9 mouse cellular contexts compared by ENCODE assay signal in genomic region chr4:156228393-156229024, GRCm38 (mm10). TPM values are rescaled to one million over a fixed set of nuclear protein-coding genes. Genes with fewer than 3 reads are reported as not detected.
DNase-seq lines count a peak whose midpoint lies in the region; ATAC-seq lines count a peak whose summit lies in the region.
"Had no signal": no experiment of that assay in that cellular context is flagged by ENCODE, and none has a peak within 500 bp of the region (broad histone marks: within the 10 kb centered on the region; RNA-seq: fewer than 3 reads in every experiment).

No protein-coding gene starts in this region.

- ATAC-seq in forebrain, embryonic 14.5 days: peak; percentile 55
- ATAC-seq in liver, embryonic 13.5 days (ENCODE audit: low read depth): peak; percentile 63
- ATAC-seq: Patski had no signal

- H3K36me3 ChIP-seq in heart, embryonic 10.5 days: peaks cover 45% of the 10 kb centered on the region
- peaks cover 41% of the 10 kb centered on the region for H3K36me3 ChIP-seq in forebrain, embryonic 14.5 days (ENCODE audit: control insufficient read depth, insufficient read depth, low read length)
- peaks cover 44% of the 10 kb centered on the region for H3K36me3 ChIP-seq in liver, embryonic 13.5 days

- 14% methylated on average over 12 of the region's 12 CpGs for WGBS in heart, embryonic 10.5 days
- WGBS in forebrain, embryonic 14.5 days: 24% methylated on average over 12 of the region's 12 CpGs
- 42% methylated on average over 12 of the region's 12 CpGs for WGBS in liver, embryonic 13.5 days (ENCODE audit: insufficient replicate concordance)

- H3K4me1 ChIP-seq in heart, embryonic 10.5 days: peaks cover 22% of the 10 kb centered on the region
- H3K4me1 ChIP-seq in forebrain, embryonic 14.5 days (ENCODE audit: control insufficient read depth, insufficient read depth, low read length): peaks cover 2% of the 10 kb centered on the region; the same call in 1 of the 2 replicates
- peaks cover 32% of the 10 kb centered on the region for H3K4me1 ChIP-seq in liver, embryonic 13.5 days (replicated peaks)

- no peak for DNase-seq in heart, embryonic 10.5 days (ENCODE audit: low spot score)
- no peak for DNase-seq in heart, postnatal 4 days
- peak; percentile 41 for DNase-seq in ES-CJ7 (ENCODE audit: low read depth, low spot score)
- no peak for DNase-seq in forebrain, embryonic 14.5 days (ENCODE audit: low spot score)
- no peak for DNase-seq in liver, embryonic 13.5 days
- DNase-seq in telencephalon, adult 2 months (ENCODE audit: low read depth, low spot score): peak; percentile 65
- DNase-seq in gastrocnemius, postnatal 36 days: no peak
- DNase-seq in ovary, postnatal 10 days (ENCODE audit: low spot score): no peak

- 0 out of 2 replicates have a peak overlapping the region, but pooled peaks have one; percentile 3 for H3K4me2 ChIP-seq in forebrain, embryonic 14.5 days (ENCODE audit: low read length)
- H3K4me2 ChIP-seq in liver, embryonic 13.5 days: peak overlapping the region; percentile 34

- H3K4me3 ChIP-seq in heart, embryonic 10.5 days: peak overlapping the region; percentile 35
- H3K4me3 ChIP-seq in forebrain, embryonic 14.5 days (ENCODE audit: low read depth, low read length): no peak overlapping the region
- H3K4me3 ChIP-seq in liver, embryonic 13.5 days (replicated peaks): no peak overlapping the region

- H3K27ac ChIP-seq in heart, embryonic 10.5 days: peak overlapping the region; percentile 36; the same call in 1 of the 2 replicates
- no peak overlapping the region for H3K27ac ChIP-seq in forebrain, embryonic 14.5 days (ENCODE audit: low read depth, low read length)
- no peak overlapping the region for H3K27ac ChIP-seq in liver, embryonic 13.5 days

- peaks cover 12% of the 10 kb centered on the region; the same call in 1 of the 2 replicates for H3K27me3 ChIP-seq in heart, embryonic 10.5 days (ENCODE audit: insufficient read depth, poor library complexity, severe bottlenecking)
- no peaks in the 10 kb centered on the region for H3K27me3 ChIP-seq in forebrain, embryonic 14.5 days (replicated peaks; ENCODE audit: control insufficient read depth, insufficient read depth, low read length)
- no peaks in the 10 kb centered on the region for H3K27me3 ChIP-seq in liver, embryonic 13.5 days
- H3K27me3 ChIP-seq: Patski had no signal

- intact Hi-C loops in gastrocnemius, postnatal 36 days (cut with DNase I): no loop called here

- H3K9ac ChIP-seq in forebrain, embryonic 14.5 days (ENCODE audit: low read length): no peak overlapping the region
- peak overlapping the region; percentile 23; the same call in 1 of the 2 replicates for H3K9ac ChIP-seq in liver, embryonic 13.5 days

- H3K9me3 ChIP-seq in heart, embryonic 10.5 days: no peaks in the 10 kb centered on the region
- H3K9me3 ChIP-seq in forebrain, embryonic 14.5 days (replicated peaks; ENCODE audit: control insufficient read depth, low read length): no peaks in the 10 kb centered on the region
- no peaks in the 10 kb centered on the region for H3K9me3 ChIP-seq in liver, embryonic 13.5 days (replicated peaks)

RNA-seq across cellular contexts. Expression of gene Plekhn1, which starts 6.1 kb away (rescaled TPM):
- 15.2 and 15.9 TPM in 2 replicates for polyA plus RNA-seq in heart, embryonic 10.5 days (2016; fragmentation: Nextera tagmentation; extraction: Ambion mirVana)
- 10 to 100 TPM in 1 of 2 experiments, 1 to 10 TPM in 1; 9.1 to 10.2 TPM for total RNA-seq in heart, postnatal 4 days (2021)
- polyA plus RNA-seq in forebrain, embryonic 14.5 days (2014; fragmentation: Nextera tagmentation; extraction: Ambion mirVana): 19.2 and 21.7 TPM in 2 replicates
- 4.0 and 4.1 TPM in 2 replicates for polyA plus RNA-seq in liver, embryonic 13.5 days (2015; fragmentation: Nextera tagmentation; extraction: Ambion mirVana)
- 1 to 10 TPM; 5.0 to 5.9 TPM for total RNA-seq in gastrocnemius, postnatal 36 days (2021)

RNA-seq across cellular contexts. Expression of gene Noc2l, which starts 7.3 kb away (rescaled TPM):
- 59.2 and 96.5 TPM in 2 replicates for polyA plus RNA-seq in heart, embryonic 10.5 days (2016; fragmentation: Nextera tagmentation; extraction: Ambion mirVana)
- total RNA-seq in heart, postnatal 4 days (2021): 10 to 100 TPM; 25.2 to 25.4 TPM
- 43.3 and 45.5 TPM in 2 replicates for polyA plus RNA-seq in forebrain, embryonic 14.5 days (2014; fragmentation: Nextera tagmentation; extraction: Ambion mirVana)
- polyA plus RNA-seq in liver, embryonic 13.5 days (2015; fragmentation: Nextera tagmentation; extraction: Ambion mirVana): 69.0 and 73.9 TPM in 2 replicates
- total RNA-seq in gastrocnemius, postnatal 36 days (2021): 10 to 100 TPM; 25.2 to 29.4 TPM

RNA-seq across cellular contexts. Expression of gene Perm1, which starts 12.8 kb away (rescaled TPM):
- polyA plus RNA-seq in heart, embryonic 10.5 days (2016; fragmentation: Nextera tagmentation; extraction: Ambion mirVana): 0.64 and 1.2 TPM in 2 replicates
- total RNA-seq in heart, postnatal 4 days (2021): 100 to 1,000 TPM in 1 of 2 experiments, 10 to 100 TPM in 1; 91.2 to 106 TPM
- 0.83 and 0.99 TPM in 2 replicates for polyA plus RNA-seq in forebrain, embryonic 14.5 days (2014; fragmentation: Nextera tagmentation; extraction: Ambion mirVana)
- polyA plus RNA-seq in liver, embryonic 13.5 days (2015; fragmentation: Nextera tagmentation; extraction: Ambion mirVana): 0.08 TPM in 1 of 2 replicates, not detected in the other
- 100 to 1,000 TPM; 144 to 172 TPM for total RNA-seq in gastrocnemius, postnatal 36 days (2021)

RNA-seq across cellular contexts. Expression of gene AW011738, which starts 25.4 kb away (rescaled TPM):
- polyA plus RNA-seq in heart, embryonic 10.5 days (2016; fragmentation: Nextera tagmentation; extraction: Ambion mirVana): 1.3 and 2.0 TPM in 2 replicates
- total RNA-seq in heart, postnatal 4 days (2021): 1 to 10 TPM; 7.6 to 7.7 TPM
- 1.2 TPM in 2 replicates for polyA plus RNA-seq in forebrain, embryonic 14.5 days (2014; fragmentation: Nextera tagmentation; extraction: Ambion mirVana)
- polyA plus RNA-seq in liver, embryonic 13.5 days (2015; fragmentation: Nextera tagmentation; extraction: Ambion mirVana): 0.89 and 1.0 TPM in 2 replicates
- total RNA-seq in gastrocnemius, postnatal 36 days (2021): 1 to 10 TPM; 2.8 to 4.4 TPM

RNA-seq across cellular contexts. Expression of gene Samd11, which starts 26.9 kb away (rescaled TPM):
- polyA plus RNA-seq in heart, embryonic 10.5 days (2016; fragmentation: Nextera tagmentation; extraction: Ambion mirVana): 1.1 and 2.0 TPM in 2 replicates
- under 1 TPM; 0.16 to 0.29 TPM for total RNA-seq in heart, postnatal 4 days (2021)
- polyA plus RNA-seq in forebrain, embryonic 14.5 days (2014; fragmentation: Nextera tagmentation; extraction: Ambion mirVana): 0.98 and 1.2 TPM in 2 replicates
- 25.7 and 27.9 TPM in 2 replicates for polyA plus RNA-seq in liver, embryonic 13.5 days (2015; fragmentation: Nextera tagmentation; extraction: Ambion mirVana)
- total RNA-seq in gastrocnemius, postnatal 36 days (2021): under 1 TPM in 1 of 2 experiments, not detected in 1; 0.25 TPM

Comparison
In these comparisons a context has a peak if more than half of its experiments do, and no peak if none do; other contexts are left out.
1. DNase-seq: peak in ES-CJ7 (single experiment) and telencephalon, adult 2 months (single experiment); none in heart, embryonic 10.5 days (single experiment), heart, postnatal 4 days (single experiment), forebrain, embryonic 14.5 days (single experiment), liver, embryonic 13.5 days (single experiment), gastrocnemius, postnatal 36 days (0 of 2) and ovary, postnatal 10 days (single experiment).